Mouse (Mus musculus) WW6 (cell line): ENCODE measurements around the gene Cd2.

Experiments used
- DNase-seq: peaks from one replicate; pipeline ENCODE4 v3.0.0-alpha.2; 2013; ENCODE audit warnings: low read depth, low spot score

Gene Cd2

DNA sequence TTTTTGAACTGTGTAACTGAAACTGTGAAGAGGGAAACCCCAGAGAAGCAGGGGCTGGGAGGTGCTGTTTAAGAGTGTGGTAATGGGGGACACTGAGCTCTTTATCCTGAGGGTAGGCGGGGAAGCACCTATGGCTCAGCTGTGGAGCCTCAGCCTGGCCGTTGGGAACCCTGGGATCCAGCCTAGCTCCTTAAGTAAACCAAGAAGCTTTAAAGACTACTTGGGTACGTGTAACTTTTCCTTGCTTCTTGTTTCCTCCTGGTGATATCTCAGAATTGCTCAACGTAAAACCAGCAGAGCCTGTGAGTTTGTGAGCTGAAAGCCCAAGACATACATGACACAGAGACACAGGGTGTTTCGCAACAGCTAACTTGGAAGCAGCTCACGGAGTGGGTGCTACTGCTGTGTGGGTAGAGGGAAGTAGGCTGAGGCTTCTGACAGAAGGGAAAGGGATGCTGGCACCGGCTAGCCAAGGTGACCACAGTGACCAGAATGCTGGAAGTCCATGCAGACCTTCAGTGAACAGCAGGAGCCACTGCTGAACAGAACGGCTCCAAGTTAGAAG, 5.9 kb upstream of the Cd2 start:
- no peak for DNase-seq

DNA sequence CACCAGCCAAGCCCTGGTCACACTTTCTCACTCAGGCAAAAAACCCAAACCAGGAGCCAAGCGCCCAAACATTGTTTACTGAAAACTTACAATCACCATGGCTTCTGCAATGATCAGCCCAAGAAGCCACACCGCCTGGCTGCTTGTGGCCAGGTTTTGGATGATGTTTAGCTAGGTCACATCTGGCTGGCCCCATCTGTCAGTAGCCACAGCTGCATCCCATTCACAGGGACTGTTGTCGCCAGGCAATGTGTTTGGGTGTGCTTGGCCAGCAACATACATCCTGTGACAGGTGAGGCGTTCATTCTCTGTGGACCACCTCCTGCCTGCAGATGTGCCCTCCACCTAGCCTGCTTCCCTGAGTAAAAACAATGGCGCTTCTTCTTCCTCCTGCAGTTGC, 4.9 kb upstream of the Cd2 start:
- DNase-seq: no peak

DNA sequence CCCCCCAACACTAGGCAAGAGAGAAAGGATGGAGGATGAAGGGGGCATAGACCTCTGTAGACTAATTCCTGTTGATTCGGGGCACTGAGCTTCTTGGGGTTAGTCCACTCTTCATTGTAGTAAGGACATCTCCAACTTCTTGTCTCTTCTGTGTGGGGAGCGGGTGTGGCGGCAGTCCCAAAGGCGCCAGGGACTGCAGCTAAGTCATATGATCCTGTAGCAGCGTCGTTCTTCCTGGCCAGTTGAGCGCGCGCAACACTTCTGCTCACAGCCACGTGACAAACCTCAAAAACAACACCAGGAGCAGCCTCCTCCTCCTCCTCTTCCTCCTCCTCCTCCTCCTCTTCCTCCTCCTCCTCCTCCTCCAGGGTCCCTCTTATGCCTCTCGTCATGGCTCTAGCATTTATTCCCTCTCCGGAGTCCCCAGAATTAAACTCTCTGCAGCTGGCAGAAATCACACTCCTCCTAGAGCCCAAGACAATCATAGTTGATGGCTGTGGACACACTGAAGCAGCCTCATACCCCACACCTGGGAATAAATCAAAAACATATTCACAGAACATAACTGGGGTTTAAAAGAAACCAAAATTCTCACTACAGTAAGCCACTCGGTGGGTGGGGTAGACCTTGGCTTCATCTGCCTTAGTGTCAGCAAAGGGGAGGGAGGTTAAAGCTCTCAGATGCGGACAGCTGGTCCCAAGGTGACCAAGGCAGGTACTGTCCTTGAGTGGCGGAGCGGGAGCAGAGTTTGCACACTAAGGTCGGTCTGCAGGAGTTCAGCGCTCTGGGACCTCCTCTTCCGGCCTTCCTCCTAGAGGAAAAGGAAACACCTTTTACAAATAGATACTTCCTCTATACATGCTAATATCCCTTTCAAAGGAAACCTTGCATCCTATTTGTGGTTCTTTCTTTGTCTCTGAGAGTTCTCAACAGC, 3.1 kb upstream of the Cd2 start:
- DNase-seq: no peak

DNA sequence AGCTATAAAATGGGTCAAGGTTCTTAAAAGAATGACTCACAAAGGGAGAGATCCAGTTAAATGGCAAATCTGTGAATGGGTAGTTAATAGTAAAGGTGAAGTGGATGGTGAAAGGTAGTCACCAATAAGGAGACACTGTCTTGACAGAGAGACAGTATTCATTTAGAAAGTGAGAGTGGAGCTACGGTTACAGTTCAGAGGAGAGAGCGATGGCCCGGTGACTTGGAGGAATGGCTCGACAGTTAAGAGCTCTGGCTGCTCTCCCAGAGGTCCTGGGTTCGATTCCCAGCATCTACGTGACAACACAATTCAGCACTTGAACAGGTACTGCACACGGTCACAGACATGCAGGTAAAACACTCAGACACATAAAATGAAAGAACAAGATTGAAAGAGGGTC, 2.3 kb upstream of the Cd2 start:
- no peak for DNase-seq

GRCm38 (mm10) chr3:101289406-101289805, 1.7 kb upstream of the Cd2 start:
- no peak for DNase-seq

GRCm38 (mm10) chr3:101286336-101287325, 1.1 kb downstream of the Cd2 start:
- DNase-seq: no peak

DNA sequence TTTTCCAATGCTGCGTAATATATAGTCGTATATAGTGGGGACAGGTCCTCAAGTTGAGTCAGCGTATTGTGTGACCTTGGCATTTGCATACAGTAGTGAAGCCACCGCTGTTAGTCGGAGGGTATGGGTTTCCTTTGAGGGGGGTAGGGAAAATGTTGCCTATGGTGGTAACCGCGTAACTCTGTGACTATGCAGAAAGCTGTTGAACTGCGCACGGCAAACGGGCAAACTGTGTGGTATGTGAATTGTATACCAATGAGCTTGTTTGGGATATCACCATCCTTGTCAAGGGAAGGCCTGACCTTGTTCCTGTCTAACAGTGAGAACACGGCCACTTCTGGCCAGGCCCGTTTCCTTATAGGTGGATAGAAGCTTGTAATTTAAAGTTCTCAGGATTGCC, 1.9 kb downstream of the Cd2 start:
- no peak for DNase-seq

GRCm38 (mm10) chr3:101285021-101285615, 2.6 kb downstream of the Cd2 start:
- DNase-seq: no peak

DNA sequence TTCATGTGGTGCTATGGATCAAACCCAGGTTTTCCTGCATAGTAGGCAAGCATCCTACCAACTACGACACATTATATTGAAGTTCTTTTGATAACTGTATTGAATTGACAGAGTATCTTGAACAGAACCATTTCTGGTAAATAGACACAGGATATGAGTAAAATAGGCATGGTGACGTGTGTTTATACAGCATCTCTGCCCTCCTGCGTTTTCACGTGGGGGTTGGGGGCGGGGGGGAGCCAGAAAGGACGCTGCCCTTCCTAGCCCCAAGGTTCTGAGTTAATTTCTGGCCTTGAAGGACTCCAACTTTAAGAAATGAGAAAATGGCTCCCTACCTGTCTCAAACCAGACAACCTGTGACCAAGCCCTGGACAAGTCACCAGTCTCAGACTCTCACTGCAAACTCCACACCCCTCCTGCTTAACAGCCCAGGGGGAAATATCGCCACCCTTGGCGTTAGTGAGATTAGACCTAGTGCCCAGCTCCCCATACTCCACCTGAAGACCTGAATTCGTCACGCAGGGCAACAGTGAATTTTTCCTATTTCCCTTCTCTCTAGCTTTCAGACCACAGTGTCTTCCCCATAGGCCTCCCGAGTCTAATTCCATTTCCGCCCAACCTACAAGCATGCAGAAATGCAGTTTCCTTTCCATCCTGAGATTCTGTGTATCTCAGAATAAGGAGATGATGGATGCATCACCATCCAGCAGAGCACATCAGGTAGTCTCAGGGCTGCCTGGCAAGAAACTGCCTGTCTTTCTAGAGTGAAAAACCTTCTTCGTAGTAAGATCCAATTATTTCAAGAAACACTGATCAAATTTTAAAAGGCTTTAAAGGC, 3.7 kb downstream of the Cd2 start:
- DNase-seq: no peak

DNA sequence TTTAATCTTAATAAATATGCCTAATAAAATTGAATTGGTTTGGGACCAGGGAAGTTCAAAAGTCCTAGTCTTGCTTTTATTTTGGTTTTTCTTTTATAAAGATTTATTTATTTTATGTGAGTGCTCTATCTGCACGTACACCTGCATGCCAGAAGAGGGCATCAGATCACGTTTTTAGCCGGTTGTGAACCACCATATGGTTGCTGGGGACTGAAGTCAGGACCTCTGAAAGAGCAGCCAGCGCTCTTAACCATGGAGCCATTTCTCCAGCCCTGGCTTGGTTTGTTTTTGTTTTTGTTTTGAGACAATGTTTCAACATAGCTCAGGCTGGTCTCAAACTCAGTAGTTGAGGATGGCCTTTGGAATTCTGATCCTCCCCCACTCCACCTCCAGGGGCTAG, 4.3 kb downstream of the Cd2 start:
- no peak for DNase-seq

DNA sequence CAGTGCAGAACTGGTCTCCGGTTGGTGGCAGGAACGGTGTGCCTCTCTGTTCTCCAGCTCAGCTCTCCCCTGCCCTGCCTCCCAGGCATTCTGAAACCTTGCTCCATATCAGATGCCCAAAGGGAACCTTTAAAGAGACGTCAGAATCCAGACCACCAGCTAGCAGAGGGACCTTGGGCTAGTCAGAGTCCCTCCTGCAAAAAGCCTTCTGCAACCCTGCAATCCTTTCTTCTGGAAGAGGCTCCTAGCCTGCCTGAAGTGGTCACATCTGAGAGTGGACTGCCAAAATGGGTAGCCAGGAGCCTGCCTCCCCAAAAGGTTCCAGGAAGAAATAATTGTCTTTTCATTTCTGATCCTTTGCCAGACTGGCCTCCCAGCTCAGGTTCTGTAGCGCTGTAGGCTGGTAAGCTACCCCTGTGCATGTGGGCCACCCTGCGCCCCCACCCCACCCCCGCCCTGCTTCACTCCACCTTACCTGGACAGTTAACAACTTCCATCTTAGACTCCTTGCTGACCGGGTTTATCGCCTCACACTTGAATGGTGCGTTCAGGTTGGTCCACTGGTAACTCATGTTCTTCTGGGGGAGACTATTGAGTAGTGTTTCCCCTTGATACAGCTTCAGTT, 5.1 kb downstream of the Cd2 start:
- no peak for DNase-seq

DNA sequence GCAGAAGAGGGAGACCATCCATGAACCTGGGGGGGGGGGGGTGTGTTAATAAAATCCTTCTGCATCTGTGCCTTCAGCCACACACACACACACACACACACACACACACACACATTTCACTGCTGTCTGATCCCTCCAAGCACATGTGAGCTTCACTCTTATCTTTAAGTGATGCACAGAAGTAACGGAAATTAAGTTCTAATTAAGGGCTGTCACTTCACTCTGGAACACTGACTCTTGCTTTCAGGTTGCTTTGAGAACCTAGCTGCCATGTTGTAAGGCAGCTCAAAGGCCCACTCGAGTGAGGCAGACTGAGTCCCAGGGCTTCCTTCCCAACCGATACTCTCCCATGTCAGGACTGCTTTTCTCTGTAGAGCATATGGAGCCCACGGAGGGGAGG, 5.9 kb downstream of the Cd2 start:
- DNase-seq: no peak

DNA sequence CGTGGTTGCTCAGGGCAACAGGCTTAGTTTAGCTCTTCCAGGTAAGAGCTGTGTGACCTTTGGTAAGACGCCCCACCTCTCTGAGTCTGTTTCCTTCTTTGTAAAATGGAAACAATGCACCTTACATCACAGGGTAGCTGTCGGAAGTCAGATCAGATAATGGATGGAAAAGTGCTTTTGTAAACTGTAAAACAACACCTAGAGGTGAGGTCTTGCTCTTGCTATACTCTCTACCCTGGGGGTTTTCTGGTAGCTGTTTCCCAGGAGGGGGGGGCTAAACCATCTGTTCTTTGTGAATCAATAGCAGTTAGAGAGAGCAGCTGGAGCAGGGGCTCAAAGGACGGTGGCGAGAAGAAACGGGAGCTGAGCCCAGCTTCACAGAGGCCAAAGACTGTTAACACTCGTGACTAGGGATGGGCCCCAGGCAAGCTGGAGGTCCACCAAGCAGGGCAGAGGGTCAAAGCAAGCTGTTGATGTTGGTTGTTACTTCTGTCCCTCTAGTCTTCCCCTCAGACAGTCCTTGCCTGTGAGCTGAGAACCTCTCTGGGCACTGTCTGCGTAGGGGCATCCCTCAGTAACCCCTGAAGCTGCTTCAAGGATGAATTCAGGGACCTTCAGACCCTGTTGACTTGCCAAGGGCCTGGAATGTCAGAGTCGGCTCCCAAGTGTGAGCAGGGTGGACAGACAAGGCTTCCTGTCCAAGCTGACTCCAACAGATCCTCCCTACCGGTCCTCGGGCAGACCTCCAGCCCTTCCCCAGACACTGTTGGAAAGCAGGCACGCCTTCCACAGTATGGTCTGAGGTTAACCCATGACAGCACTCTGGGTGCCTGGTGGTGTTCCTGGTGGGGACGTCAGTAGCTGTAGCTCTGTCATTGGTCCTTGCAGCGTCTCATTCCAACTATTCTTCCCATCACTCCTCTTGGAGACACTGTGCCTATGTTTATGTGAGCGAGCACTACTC, 7.1 kb downstream of the Cd2 start:
- no peak for DNase-seq

GRCm38 (mm10) chr3:101279561-101279960, 8.2 kb downstream of the Cd2 start:
- no peak for DNase-seq

GRCm38 (mm10) chr3:101278396-101278795, 9.3 kb downstream of the Cd2 start:
- no peak for DNase-seq

DNA sequence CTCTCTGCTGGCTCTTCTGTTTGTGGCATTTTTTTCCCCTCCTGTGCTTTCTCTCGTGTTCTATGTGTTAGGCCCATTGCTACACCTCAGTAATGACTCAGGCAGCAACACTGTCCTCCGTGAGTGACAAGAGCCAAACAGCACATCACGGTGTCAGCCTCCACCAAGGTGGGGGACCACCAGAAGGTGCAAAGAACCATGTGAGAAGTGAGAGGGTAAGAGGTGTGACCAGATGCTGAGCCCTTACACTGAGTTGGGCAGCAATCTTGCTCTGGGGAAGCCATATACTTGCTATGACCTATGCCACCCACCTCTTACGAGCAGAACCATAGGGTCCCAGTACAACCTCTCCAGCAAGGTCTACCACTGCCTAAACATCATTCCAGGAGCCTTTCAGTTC, 9.9 kb downstream of the Cd2 start:
- DNase-seq: no peak

DNA sequence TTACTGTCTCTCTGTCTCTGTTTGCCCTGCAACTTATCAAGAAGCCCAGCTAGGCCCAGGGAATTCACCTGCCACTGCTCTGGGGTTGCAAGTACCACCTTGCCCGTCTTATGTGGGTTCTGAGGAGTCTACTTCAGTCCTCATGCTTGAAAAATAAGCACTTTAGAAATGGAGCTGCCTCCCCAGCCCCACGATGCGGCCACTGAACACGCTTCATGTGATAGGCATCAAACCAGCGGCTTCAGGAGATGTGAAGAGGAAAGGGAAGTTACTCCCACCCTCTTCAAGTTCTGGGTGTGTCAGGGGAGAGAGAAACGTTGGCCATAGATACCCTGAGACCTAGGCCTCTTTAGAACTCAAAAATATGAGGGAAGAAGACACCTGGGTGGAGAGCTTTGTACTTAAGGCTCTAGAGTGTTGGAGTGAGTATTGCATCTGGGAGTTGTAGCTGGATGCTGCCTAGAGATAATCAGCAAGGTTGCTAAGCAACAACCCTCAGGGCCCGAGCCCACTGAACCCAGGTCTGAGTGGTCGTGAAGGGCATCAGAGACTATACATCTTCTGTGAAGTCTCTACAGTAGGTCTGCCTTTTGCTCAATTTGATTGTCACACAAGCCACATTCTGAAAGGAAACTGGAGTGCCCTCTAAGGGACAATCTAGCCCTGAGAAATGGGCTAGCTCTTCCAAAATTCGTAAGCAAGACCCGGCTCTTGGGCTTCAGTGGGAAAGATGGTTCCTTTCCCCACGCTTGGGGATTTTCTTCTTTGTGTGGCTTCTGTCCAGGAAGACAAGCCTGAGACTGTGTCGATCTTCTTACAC, 11.0 kb downstream of the Cd2 start:
- no peak for DNase-seq

GRCm38 (mm10) chr3:101275636-101276300, 12.0 kb downstream of the Cd2 start:
- DNase-seq: no peak
